Mouse (Mus musculus) erythroblast, embryonic 14.5 days (primary cell): Measurements from ENCODE around the gene Sde2. TPM values are rescaled to one million over a fixed set of nuclear protein-coding genes. Genes with fewer than 3 reads are reported as not detected.

Experiments
- H3K27me3 ChIP-seq: 2 replicates; pipeline ENCODE4 v1.6.1; 2012; ENCODE audit warnings: inconsistent platforms; ENCODE audit not compliant: control insufficient read depth
- H3K36me3 ChIP-seq: 2 replicates; pipeline ENCODE4 v1.6.1; 2012; ENCODE audit warnings: mild to moderate bottlenecking, inconsistent platforms; ENCODE audit not compliant: control insufficient read depth
- H3K4me1 ChIP-seq: 2 replicates; pipeline ENCODE4 v1.6.1; 2012; ENCODE audit warnings: inconsistent platforms; ENCODE audit not compliant: control insufficient read depth
- H3K4me3 ChIP-seq: replicated peaks from 2 replicates; pipeline ENCODE3; 2012; ENCODE audit warnings: moderate library complexity, mild to moderate bottlenecking, inconsistent platforms
- H3K9me3 ChIP-seq: 2 replicates; pipeline ENCODE4 v1.6.1; 2012; ENCODE audit warnings: low read length, inconsistent platforms, mixed read lengths; ENCODE audit not compliant: control insufficient read depth
- GATA1 ChIP-seq: IDR thresholded peaks from 2 replicates; pipeline ENCODE4 v1.6.1; 2012; ENCODE audit warnings: low read length, inconsistent platforms, mixed read lengths
- TAL1 ChIP-seq: IDR thresholded peaks from 3 replicates; pipeline ENCODE4 v1.6.1; 2012; ENCODE audit warnings: low read length, inconsistent platforms, mixed read lengths
- polyA plus RNA-seq: library from polyadenylated mRNA; stranded (reverse); fragments of >175 nt; gene quantifications from 2 replicates; pipeline ENCODE4 v1.2.3, GENCODE M21; 2012

Sde2 gene
- polyA plus RNA-seq, 1 experiment = 2.5 TPM

GRCm38 (mm10) chr1:180813885-180814740 lies 36.8 kb upstream of the Sde2 start, which contains the start of gene H3f3a:
Gene H3f3a (minus strand): TSS chr1:180813943.
- Histone ChIP-seq H3K4me3 (peak within 1 kb of the TSS; percentile 99), H3K9me3 (no peaks in the 10 kb centered on the region), H3K36me3 (peaks cover 35% of the 10 kb centered on the region), H3K4me1 (peaks cover 68% of the 10 kb centered on the region), H3K27me3 (no peaks in the 10 kb centered on the region)
- no peak for TF ChIP-seq TAL1
- TF ChIP-seq GATA1 = no peak; the same call in 1 of the 2 replicates

GRCm38 (mm10) chr1:180815371-180816024 lies 35.4 kb upstream of the Sde2 start:
- no peak for TF ChIP-seq GATA1
- no peaks in the 10 kb centered on the region for H3K27me3 ChIP-seq
- peaks cover 71% of the 10 kb centered on the region for H3K4me1 ChIP-seq
- peak overlapping the region; percentile 14 for H3K4me3 ChIP-seq
- peaks cover 26% of the 10 kb centered on the region for H3K36me3 ChIP-seq
- H3K9me3 ChIP-seq = no peaks in the 10 kb centered on the region

GRCm38 (mm10) chr1:180818000-180818399 lies 32.9 kb upstream of the Sde2 start:
- H3K9me3 ChIP-seq = no peaks in the 10 kb centered on the region
- no peaks in the 10 kb centered on the region for H3K27me3 ChIP-seq
- TF ChIP-seq TAL1 = peak; percentile 85
- peak; percentile 94 for TF ChIP-seq GATA1
- peak overlapping the region; percentile 37 for H3K4me3 ChIP-seq
- H3K4me1 ChIP-seq = peaks cover 90% of the 10 kb centered on the region
- peaks cover 15% of the 10 kb centered on the region for H3K36me3 ChIP-seq

GRCm38 (mm10) chr1:180821101-180821500 lies 29.8 kb upstream of the Sde2 start:
- peaks cover 17% of the 10 kb centered on the region for H3K36me3 ChIP-seq
- H3K27me3 ChIP-seq = no peaks in the 10 kb centered on the region
- peaks cover under 1% of the 10 kb centered on the region; the same call in 1 of the 2 replicates for H3K9me3 ChIP-seq
- H3K4me1 ChIP-seq = peaks cover 98% of the 10 kb centered on the region
- peak; percentile 69 for TF ChIP-seq GATA1
- peak; percentile 63 for TF ChIP-seq TAL1
- peak overlapping the region; percentile 39 for H3K4me3 ChIP-seq

- Histone ChIP-seq H3K36me3 (peaks cover 14% of the 10 kb centered on the region), H3K9me3 (peaks cover 4% of the 10 kb centered on the region), H3K4me3 (no peak overlapping the region), H3K4me1 (peaks cover 93% of the 10 kb centered on the region), H3K27me3 (no peaks in the 10 kb centered on the region; the same call in 1 of the 2 replicates)
- TF ChIP-seq TAL1 (no peak), GATA1 (no peak)
These were observed 28.7 kb upstream of the Sde2 start for GRCm38 (mm10) chr1:180822276-180822675.

GRCm38 (mm10) chr1:180823716-180824115 lies 27.2 kb upstream of the Sde2 start:
- TF ChIP-seq TAL1 = no peak
- peaks cover 89% of the 10 kb centered on the region for H3K4me1 ChIP-seq
- peaks cover 4% of the 10 kb centered on the region for H3K9me3 ChIP-seq
- no peak overlapping the region for H3K4me3 ChIP-seq
- H3K27me3 ChIP-seq = no peaks in the 10 kb centered on the region; the same call in 1 of the 2 replicates
- peaks cover 14% of the 10 kb centered on the region for H3K36me3 ChIP-seq

- H3K9me3 ChIP-seq = peaks cover 4% of the 10 kb centered on the region
- H3K4me1 ChIP-seq = peaks cover 87% of the 10 kb centered on the region
- H3K27me3 ChIP-seq = no peaks in the 10 kb centered on the region; the same call in 1 of the 2 replicates
These were observed 26.2 kb upstream of the Sde2 start for GRCm38 (mm10) chr1:180824721-180825120.

GRCm38 (mm10) chr1:180826634-180827033 lies 24.3 kb upstream of the Sde2 start:
- peaks cover 7% of the 10 kb centered on the region; the same call in 1 of the 2 replicates for H3K36me3 ChIP-seq

More at GRCm38 (mm10) chr1:180824721-180825120, 26.2 kb upstream of the Sde2 start:
- peaks cover 12% of the 10 kb centered on the region; the same call in 1 of the 2 replicates for H3K36me3 ChIP-seq
- H3K4me3 ChIP-seq = peak overlapping the region; percentile 21
- 0 out of 2 replicates have a peak, but pooled peaks have one; percentile 19 for TF ChIP-seq GATA1
- TF ChIP-seq TAL1 = no peak

GRCm38 (mm10) chr1:180829775-180830174 lies 21.2 kb upstream of the Sde2 start:
- no peak for TF ChIP-seq TAL1
- no peak for TF ChIP-seq GATA1
- H3K4me1 ChIP-seq = peaks cover 60% of the 10 kb centered on the region
- H3K9me3 ChIP-seq = peaks cover 4% of the 10 kb centered on the region
- peaks cover 3% of the 10 kb centered on the region; the same call in 1 of the 2 replicates for H3K36me3 ChIP-seq
- H3K4me3 ChIP-seq = peak overlapping the region; percentile 52
- peaks cover 3% of the 10 kb centered on the region; the same call in 1 of the 2 replicates for H3K27me3 ChIP-seq

More at GRCm38 (mm10) chr1:180826634-180827033, 24.3 kb upstream of the Sde2 start:
- Histone ChIP-seq H3K4me3 (no peak overlapping the region), H3K27me3 (no peaks in the 10 kb centered on the region; the same call in 1 of the 2 replicates), H3K4me1 (peaks cover 86% of the 10 kb centered on the region), H3K9me3 (peaks cover 4% of the 10 kb centered on the region)
- no peak for TF ChIP-seq GATA1
- TF ChIP-seq TAL1 = no peak
